Mouse (Mus musculus): ENCODE measurements around the gene Ranbp3l.
A peak's percentile ranks its signal among the peaks of the same experiment; 100 is the strongest.

Ranbp3l gene

DNA sequence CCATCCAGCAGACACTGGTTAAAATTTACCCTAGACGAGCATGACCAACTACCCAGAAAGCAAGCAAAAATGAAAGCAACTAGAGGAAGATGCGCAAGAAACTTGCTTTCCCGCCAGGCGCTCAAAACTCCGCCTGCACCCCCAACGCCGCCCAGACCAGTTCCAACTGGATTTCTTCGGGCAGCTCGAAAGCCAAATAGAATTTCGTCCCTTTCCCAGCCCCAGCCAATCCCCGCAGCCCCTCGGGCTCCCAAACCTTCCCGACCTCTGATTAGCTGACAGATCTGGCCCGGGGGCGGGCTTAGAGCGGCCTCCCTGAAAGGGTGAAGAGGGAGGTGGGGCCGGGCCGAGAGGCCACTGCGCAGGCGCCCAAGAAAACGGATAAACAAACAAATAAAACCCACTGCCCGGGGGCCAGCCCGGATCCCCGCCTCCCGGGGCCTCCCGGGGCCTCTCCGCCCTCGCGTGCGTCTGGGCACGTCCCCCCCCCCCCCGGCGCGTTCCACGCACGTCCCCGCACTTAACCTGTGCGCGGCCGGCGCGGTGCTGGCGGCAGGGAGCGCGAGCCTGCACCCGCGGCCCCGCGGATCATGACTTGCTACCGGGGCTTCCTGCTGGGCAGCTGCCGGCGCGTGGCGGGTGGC is 103.3 kb downstream of the Ranbp3l start, which contains the start of gene Nadk2:
Gene Nadk2, plus strand, starts transcription at position 349 of the 644 bp plus-strand sequence.
- DNase-seq (ENCODE audit: low spot score in 2 of 2) = peak; percentile 99

DNA sequence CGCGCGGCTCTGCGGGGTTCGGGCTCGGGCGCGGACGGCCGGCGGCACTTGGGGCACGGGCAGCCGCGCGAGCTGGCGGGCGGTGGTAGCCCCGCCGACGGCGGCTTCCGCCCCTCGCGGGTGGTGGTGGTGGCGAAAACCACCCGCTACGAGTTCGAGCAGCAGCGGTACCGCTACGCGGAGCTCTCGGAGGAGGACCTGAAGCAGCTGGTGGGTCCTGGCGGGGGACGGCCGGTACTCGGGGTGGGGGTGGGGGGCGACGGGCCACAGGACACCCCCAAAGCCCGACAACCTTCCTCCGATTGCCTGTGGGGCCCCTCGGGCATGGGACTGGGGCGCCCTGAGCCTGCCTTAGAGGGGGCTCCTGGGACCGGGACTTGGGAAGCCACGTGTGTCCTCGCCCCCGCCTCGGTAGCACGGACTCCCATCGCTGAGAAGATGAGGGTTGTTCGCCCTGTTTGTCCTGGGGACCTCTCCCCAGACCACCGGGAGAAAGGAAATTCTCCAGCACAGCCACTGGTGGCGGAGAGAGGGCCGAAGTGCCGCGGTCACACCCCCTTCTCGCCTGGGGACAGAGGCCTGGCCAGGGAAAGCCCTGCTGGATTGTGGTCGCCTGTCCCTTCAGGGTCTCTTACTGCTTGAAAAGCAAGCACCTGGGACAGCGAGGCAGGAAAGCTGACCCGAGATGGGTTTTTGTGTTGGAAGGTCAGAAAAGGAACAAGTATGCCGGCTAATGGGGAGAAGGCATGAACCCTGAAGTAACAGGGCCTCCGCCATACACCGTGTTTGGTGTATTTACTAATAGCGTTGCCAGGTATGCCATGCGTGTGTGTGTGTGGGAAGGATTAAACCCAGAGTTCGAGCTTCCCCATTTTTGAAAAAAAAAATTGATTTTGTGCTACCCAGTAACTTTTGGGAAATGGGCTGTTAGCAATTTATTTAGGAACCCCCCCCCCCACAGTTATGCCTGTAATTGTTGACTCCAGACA is 104.1 kb downstream of the Ranbp3l start:
- DNase-seq (ENCODE audit: low spot score in 2 of 2) = peak in 1 of 2 experiments; percentile 41

DNA sequence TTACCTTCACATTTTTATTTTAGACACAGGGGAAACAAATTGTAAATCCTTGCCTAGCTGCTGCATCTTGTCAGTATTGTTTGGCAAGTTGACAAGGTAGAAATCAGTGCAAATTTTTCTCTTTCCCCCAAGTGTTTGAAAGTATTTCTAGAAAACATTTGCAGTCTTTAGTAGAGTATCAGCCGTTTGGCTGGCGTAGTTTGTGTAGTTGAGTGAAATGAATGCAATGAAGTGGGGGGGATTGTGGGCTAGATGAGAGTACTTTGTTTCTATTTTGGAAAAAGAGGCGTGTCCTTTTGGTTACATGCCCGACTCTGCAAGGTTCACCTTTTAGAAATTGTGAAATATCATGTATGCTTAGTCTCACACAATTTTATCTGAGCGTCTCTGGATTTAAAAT is 104.9 kb downstream of the Ranbp3l start:
- DNase-seq (ENCODE audit: low spot score in 2 of 2) = no peak

DNA sequence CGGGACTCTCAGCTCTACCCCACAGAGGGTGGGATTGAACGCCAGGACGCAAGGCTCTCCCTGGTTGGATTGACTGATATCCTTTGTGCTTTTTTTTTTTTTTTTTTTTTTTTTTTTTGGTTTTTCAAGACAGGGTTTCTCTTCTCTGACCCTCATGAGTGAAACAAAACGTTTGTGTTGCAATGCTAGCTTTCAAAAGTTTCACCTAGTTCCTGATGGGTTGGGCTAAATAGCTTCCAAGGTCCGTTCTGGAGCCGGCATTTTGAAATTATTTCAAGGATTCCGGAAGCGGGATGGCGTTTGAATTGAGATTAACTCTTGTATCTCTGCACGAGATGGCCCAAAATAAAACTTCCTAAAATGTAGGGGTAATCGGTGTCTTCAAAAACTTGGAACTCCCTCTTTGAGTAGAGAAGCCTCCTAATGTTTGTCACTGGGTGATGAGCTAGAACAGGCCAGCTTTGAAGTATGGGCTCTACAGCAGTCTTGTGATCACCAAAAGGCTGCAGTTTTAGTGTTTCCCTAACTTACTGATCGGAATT is 105.4 kb downstream of the Ranbp3l start:
- no peak for DNase-seq (ENCODE audit: low spot score in 2 of 2)

DNA sequence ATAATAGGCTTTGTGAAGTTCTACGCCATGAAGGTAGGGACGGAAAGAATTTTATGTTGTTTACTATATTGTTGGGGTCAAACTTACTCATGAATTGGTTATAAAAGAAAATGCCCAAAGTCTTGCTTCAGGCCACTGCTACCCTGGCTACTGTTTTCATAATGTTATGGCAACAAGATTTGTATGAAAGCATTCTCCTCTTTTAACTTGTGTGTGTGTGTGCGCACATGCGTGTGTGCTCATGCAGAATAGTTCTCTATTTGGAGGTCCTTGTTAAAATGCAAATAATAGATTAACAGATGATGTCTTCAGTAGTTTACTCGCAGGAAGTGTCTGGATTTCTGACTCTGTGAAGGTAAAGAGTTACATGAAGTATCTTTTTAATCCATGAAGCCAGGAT is 105.9 kb downstream of the Ranbp3l start:
- no peak for DNase-seq (ENCODE audit: low spot score in 2 of 2)

DNA sequence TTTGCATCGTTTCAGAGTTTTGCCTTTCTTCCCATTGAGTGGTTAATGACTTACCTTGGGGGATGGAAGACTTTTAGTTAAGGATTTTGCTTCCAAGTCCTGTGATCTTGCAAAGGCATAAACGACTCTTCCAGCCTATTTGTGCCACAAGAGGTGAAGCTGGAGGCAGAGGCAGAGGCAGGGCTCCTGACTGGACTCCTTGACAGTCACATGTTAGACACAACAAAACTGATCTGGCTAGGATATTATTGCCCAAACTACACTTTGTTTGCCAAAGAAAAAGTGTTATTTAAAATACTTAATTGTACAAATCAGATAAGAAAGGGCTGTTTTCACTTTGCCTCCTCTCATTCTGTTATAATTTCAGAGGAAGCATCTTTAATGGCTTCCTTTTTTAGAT is 106.4 kb downstream of the Ranbp3l start:
- DNase-seq (ENCODE audit: low spot score in 2 of 2) = no peak

DNA sequence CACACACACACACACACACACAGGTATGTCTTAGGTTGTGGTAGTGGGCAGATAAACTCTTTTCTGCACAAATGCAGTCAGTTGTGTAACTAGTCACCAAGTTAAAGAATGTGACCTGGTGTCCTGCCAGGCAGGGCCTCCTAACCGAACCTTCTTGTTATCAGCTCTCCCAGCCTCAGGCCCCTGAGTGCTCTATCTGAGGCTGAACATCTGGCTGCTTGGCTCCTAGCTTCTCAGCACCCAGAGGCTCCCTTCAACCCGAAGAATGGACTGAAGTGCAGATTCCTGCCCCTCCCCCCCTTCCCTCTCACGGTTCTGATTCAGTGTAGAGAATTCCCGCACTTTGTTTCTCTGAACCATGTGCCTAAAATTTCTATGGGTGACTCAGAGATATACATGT is 106.9 kb downstream of the Ranbp3l start:
- DNase-seq (ENCODE audit: low spot score in 2 of 2) = no peak

DNA sequence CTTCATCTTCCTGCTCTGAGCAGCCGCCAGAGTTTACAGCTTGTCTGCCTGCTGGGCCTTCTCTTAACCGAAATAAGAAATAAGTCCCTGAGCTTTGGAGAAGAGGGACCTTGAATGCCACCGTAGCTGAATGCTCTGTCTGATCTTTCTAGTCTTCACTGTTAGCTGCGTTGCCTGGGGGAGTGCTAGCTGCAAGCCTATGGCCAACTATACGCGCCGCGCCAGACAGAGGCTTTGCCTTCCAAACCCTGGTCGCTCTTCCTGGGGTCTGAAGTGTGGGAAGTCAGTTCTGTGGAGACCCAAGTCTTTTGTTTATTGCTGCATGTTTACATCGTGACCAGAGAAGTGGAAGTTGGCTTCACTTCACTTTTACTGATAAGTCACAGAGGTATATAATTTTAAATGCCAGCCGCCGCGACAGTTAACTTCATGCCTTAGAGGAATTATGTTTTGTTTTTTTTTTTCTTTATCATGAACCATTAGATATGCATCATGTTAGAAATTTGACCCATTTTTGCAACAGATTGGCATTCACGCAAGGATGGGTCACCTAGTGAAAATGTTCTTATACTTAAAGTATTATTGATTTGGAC is 108.0 kb downstream of the Ranbp3l start:
- DNase-seq (ENCODE audit: low spot score in 2 of 2) = no peak

DNA sequence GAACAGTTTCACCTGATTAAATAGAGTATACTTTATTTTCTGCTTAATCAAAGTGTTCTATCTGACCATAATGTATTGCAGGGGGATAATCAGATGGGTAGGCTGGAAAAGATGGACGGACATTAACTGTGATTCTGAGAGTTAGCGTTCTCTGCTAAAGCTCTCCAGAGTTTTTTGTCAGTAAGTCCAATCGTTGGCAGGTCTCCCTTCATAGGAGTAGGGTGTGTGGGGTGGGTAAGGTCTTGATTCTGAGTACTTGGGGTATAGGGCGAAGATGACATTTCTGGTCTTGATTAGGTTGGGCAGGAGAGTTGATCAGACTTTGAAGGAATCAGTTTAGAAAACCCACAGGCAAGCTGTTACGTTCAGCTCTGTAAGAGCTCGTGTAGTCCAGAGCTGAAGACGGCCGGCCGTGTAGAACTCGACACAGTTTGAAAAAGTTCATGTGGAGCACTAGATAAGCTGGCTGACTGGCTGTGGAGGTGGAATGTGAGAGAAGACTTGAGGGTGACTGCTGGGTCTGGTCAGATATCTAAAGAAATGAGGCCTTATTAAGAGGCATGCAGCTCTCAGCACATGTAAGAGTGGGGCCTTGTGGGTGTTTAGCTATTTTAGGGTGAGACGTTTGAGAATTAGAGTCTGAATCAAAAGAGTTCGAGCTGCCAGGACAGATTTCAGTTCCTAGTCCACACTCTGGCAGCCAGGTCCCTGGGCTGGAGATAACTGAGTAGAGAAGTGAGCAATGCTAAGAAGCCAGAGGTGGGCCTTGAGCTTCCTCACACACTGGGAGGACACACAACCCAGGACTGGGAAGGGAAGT is 110.9 kb downstream of the Ranbp3l start:
- no peak for DNase-seq (ENCODE audit: low spot score in 2 of 2)

DNA sequence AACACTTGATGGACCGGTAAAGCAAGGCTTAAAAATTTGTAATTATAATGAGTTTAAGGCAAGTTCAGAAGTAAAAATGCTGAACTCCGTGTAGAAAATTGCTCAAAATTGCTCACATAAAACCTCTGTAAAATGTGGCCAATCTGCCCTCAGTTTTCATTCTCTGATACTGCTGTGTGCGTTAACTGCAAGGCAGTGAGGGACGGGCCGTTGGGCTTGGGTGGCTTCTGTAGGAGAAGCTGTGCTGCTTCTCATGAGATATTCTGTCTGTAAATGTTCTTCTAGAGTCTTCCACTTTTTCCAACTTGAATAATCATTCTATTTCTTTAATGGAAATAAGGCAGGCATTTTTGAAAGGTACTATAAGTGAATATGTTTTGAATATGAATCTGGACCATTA is 111.9 kb downstream of the Ranbp3l start:
- no peak for DNase-seq (ENCODE audit: low spot score in 2 of 2)

DNA sequence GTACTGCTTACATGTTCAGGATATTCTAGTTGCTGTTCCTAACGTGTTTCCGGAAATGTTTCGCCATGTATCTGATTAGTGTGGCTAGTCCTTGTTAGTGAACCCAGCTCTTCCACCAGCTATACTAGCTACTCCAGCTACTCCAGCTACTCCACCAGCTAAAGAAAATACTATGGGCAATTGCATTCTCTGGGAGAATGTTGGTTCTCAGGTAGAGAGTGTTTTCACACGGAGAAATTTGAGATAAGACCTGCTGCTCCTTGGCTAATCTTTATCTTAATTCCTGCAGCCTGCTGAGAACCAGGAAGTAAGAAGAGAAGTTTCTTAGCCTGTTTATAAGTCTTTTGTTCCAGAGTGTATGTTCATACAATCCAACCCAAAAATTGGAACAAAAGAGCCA is 112.5 kb downstream of the Ranbp3l start:
- DNase-seq (ENCODE audit: low spot score in 2 of 2) = no peak

DNA sequence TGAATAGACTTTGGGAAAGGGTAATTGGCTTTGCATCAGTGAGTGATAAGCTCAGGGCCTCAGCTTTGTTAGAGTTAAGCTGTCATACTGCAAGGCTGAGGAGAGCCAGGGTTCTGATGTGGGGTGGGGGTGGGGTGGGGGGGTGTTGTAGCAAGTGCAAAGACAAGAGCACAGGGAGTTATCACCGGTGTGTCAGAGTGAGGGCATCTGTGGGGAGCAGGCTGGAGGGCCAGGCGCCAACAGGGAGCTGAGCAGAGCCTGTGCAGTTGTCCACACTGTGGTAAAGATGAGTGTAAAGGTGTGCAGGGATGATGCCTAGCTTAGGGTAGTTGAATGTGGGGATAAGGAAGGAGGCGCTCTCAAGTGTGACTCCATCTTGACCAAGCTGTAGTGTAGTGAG is 113.5 kb downstream of the Ranbp3l start:
- no peak for DNase-seq (ENCODE audit: low spot score in 2 of 2)

DNA sequence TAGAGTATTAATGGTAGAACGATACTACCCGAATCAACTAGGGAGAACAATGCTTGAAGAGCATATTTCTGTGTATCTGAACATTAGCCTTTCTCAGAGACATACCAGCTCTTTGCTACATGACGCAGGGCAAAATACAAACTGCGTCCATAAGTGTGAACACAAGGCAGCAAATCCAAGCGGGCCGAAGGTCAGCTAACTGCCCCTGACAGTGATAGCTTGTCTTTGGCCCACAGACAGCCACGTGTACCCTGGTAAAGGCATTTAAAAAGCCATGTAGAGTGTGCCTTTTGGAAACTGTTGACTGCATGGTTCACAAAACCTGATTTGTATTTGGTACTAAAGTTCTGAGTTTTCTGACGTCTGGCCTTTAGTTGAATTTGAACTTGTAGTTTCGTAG is 115.0 kb downstream of the Ranbp3l start:
- DNase-seq (ENCODE audit: low spot score in 2 of 2) = no peak

DNA sequence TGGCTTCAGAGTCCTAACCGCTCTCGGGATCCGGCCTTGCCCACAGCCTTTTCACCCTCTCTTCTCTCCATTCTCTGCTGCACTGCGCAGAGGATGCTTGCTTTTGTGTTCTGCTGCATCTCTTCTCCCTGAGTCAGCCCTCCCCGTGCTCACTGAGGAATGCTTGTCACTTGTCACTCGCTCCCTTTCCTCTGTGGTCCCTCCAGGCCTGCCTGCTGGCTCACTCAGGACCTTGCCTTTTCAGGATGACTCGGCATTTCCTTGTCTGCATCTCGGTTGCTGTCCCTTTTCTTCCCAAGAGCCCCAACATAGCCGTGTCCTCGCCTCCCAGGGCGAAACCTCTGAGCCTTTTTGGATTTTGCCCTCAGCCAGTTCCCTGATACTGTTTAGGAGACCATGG is 119.1 kb downstream of the Ranbp3l start:
- DNase-seq (ENCODE audit: low spot score in 2 of 2) = no peak

DNA sequence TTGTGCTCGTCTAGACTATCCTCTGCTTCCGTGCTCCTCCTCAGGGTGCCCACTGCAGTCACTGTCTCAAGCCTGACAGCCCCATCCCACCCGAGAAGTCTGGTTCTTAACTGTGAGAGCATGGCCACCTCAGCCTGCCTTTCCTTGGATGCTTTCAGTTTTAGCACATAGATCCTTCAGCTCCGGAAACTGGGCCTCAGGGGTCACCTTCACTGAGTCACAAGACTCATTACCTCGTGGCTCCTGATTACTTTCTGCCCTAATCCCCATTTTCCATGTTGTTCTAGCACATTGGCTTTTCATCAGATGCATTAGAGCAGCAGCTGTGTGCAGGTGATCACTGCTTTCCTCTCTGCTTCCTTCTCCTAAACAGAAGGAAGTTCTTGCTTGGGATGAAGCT is 119.7 kb downstream of the Ranbp3l start:
- no peak for DNase-seq (ENCODE audit: low spot score in 2 of 2)

DNA sequence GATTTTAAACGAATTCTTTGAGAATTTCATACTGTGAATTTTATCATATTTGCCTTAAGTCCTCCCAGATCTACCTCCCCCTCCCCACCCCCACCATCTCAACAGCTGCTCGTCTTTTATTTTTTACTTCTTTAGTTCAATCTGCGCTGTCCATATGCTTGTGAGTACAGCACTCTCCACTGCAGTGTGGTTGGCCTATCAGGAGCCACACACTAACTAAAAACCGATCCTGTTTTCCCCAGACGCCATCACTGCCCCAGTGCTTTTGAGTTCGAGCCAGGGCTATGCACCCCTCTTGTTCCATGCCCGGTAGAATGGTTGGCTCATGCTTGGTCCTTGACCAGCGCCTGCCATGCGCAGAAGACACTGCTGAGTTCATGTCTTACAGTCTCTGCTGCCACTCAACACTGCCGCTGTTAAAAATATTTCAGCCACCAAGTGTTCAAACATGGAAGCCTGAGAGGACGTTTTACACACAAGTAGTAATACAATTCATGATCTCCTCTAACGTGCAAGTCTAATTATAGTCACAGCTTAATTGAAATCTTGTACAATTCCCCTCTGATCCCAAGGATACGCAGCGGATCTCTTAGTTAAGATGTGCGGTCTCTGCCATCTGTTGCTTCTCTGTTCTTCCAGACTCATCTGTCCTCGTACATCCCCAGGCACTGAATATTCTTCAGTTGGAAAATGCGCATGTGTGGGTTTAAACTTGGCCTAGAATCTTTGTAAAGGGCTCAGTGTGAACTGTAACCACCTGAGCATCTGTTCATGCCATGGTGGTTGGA is 120.3 kb downstream of the Ranbp3l start:
- no peak for DNase-seq (ENCODE audit: low spot score in 2 of 2)

DNA sequence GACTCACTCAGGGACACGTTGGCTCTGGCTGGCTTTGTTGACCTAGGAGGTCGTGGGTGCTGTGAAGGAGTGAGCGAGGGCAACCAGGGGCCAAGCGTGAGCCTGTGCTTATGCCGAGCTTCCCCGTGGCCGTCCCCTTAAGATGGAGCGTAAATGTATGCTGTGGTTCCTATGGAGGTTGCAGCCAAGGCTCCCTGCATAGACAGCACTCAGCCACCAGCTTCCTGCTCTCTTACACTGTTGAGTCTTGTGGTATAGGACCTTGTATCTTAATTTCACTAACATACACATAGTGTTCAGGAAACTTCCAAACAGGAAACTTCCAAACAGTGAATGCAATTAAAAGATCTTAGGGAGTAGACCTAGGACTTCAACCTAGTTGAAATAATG is 120.9 kb downstream of the Ranbp3l start:
- no peak for DNase-seq (ENCODE audit: low spot score in 2 of 2)

DNA sequence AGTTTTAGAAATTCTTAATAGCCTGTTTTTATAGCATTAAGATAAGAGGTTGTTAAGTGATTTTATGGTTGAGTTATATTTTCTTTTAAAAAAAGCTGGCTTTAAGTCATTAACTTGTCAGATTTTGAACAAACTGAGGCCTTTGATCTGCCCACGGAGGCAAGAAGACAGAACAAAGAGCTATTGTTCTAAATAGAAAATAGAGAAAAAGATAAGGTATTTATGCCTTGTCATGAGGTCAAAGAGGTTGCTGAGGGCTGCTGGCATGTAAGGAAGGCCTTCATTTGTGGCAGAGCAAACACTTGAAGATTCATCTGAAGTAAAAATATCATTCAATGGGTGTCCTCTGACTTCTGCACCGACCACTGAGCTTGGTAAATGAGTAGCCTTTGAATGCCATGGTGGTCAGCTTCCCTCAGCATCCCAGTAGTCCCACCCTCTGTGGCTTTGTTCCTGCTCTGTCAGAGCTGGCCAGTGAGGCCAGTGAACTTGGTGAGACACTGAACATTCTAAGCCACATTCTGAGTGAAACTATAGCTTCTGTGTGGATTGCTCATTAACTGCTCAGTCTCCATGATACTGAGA is 121.5 kb downstream of the Ranbp3l start:
- DNase-seq (ENCODE audit: low spot score in 2 of 2) = no peak

DNA sequence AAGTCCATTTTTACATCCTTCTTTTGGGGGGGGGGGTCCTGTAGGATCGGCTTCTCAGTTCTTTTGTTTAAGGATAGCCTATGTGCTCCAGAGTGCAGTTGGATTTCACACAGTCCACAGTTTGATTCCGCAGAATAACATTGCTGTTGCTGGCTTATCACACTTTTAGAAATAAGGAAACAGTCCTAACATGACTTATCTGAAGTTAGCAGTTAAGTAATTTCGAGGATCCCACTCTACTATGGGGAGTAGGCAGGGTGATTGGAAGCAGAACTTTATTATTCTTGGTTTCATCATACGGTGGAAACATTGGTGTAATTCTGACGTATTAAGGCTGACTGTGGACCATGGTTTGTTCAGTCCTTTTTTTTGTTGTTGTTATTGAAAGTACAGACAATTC is 122.9 kb downstream of the Ranbp3l start:
- DNase-seq (ENCODE audit: low spot score in 2 of 2) = no peak

DNA sequence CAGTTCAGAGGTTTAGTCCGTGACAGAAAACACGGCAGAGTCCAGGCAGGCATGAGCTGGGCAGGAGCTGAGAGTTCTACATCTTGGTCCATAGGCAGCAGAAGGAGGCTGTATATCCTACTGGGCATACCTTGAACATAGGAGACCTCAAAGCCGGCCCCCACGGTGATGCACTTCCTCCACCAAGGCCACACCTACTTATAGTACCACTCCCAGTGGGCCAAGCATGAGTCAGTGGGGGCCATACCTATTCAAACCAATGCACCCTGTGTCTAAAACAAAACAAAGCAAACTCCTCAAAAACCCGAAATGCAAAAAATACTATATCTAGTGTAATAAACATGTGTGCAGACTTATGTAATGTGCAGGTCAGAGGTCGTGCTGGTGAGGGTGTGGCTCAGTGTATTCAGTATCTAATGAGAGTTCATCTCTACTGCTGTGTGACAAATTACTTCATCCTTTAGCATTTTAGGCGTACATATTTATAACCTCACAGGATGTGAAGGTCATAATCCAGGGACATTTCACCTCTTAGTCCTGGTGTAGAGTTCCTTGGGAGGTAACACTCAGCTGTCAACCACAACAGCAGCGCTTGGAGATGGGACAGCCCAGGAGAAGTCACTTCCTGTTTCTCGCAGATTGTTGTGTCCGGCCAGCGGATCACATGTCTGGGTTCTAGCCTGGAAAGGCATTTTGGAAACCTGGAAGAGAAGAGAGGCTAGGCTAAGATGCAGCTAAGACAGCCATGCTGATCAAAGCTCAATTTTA is 126.0 kb downstream of the Ranbp3l start:
- DNase-seq (ENCODE audit: low spot score in 2 of 2) = no peak

Data from urinary bladder, postnatal 4 days (tissue).